ENCODE assay signal across 25 mouse cellular contexts in genomic region chr7:133139689-133140336, GRCm38 (mm10). TPM values are rescaled to one million over a fixed set of nuclear protein-coding genes. Genes with fewer than 3 reads are reported as not detected.
A peak's percentile ranks its signal among the peaks of the same experiment; 100 is the strongest.
DNase-seq lines count a peak whose midpoint lies in the region; ATAC-seq lines count a peak whose summit lies in the region.
"Had no signal": no experiment of that assay in that cellular context is flagged by ENCODE, and none has a peak within 500 bp of the region (broad histone marks: within the 10 kb centered on the region; RNA-seq: fewer than 3 reads in every experiment).

No protein-coding gene starts in this region.

- no peak overlapping the region for H3K4me2 ChIP-seq in neural tube, embryonic 11.5 days (ENCODE audit: low read depth)
- H3K4me2 ChIP-seq in neural tube, embryonic 15.5 days = no peak overlapping the region
- H3K4me2 ChIP-seq in stomach, embryonic 14.5 days (replicated peaks; ENCODE audit: low read depth, low read length) = no peak overlapping the region
- H3K4me2 ChIP-seq in stomach, embryonic 16.5 days (ENCODE audit: low read depth, low read length) = no peak overlapping the region
- H3K4me2 ChIP-seq: embryonic facial prominence, embryonic 13.5 days; embryonic facial prominence, embryonic 15.5 days; forebrain, embryonic 12.5 days had no signal

- no peaks in the 10 kb centered on the region for H3K27me3 ChIP-seq in neural tube, embryonic 11.5 days (ENCODE audit: control insufficient read depth, insufficient read depth, low read length)
- no peaks in the 10 kb centered on the region for H3K27me3 ChIP-seq in neural tube, embryonic 15.5 days (replicated peaks)
- no peaks in the 10 kb centered on the region for H3K27me3 ChIP-seq in stomach, embryonic 14.5 days (ENCODE audit: control insufficient read depth, insufficient read depth, low read length)
- H3K27me3 ChIP-seq in stomach, embryonic 16.5 days (ENCODE audit: control insufficient read depth, insufficient read depth, low read length) = no peaks in the 10 kb centered on the region
- H3K27me3 ChIP-seq: embryonic facial prominence, embryonic 13.5 days; embryonic facial prominence, embryonic 15.5 days; forebrain, embryonic 12.5 days had no signal

- H3K9ac ChIP-seq in neural tube, embryonic 11.5 days (ENCODE audit: low read length) = no peak overlapping the region
- H3K9ac ChIP-seq in neural tube, embryonic 15.5 days (replicated peaks) = no peak overlapping the region
- H3K9ac ChIP-seq in stomach, embryonic 14.5 days (replicated peaks; ENCODE audit: low read depth, low read length) = no peak overlapping the region
- no peak overlapping the region for H3K9ac ChIP-seq in stomach, embryonic 16.5 days (ENCODE audit: low read length)
- H3K9ac ChIP-seq: embryonic facial prominence, embryonic 13.5 days; embryonic facial prominence, embryonic 15.5 days; forebrain, embryonic 12.5 days had no signal

- no peak overlapping the region for H3K27ac ChIP-seq in neural tube, embryonic 11.5 days (ENCODE audit: low read depth, low read length)
- no peak overlapping the region for H3K27ac ChIP-seq in neural tube, embryonic 15.5 days (replicated peaks)
- H3K27ac ChIP-seq in stomach, embryonic 14.5 days (ENCODE audit: low read length) = peak overlapping the region; percentile 15; the same call in 1 of the 2 replicates
- H3K27ac ChIP-seq in stomach, embryonic 16.5 days (ENCODE audit: low read length) = peak overlapping the region; percentile 38; the same call in 1 of the 2 replicates
- H3K27ac ChIP-seq: embryonic facial prominence, embryonic 13.5 days; embryonic facial prominence, embryonic 15.5 days; forebrain, embryonic 10.5 days; forebrain, embryonic 12.5 days had no signal

- no peaks in the 10 kb centered on the region for H3K9me3 ChIP-seq in neural tube, embryonic 11.5 days (ENCODE audit: control insufficient read depth, low read length)
- H3K9me3 ChIP-seq in neural tube, embryonic 15.5 days (replicated peaks) = no peaks in the 10 kb centered on the region
- no peaks in the 10 kb centered on the region for H3K9me3 ChIP-seq in stomach, embryonic 14.5 days (ENCODE audit: control insufficient read depth, low read depth, low read length)
- no peaks in the 10 kb centered on the region for H3K9me3 ChIP-seq in stomach, embryonic 16.5 days (replicated peaks; ENCODE audit: control insufficient read depth, low read length)
- H3K9me3 ChIP-seq: embryonic facial prominence, embryonic 13.5 days; embryonic facial prominence, embryonic 15.5 days; forebrain, embryonic 10.5 days; forebrain, embryonic 12.5 days had no signal

- H3K4me3 ChIP-seq in neural tube, embryonic 11.5 days (ENCODE audit: low read depth, low read length) = no peak overlapping the region
- H3K4me3 ChIP-seq in neural tube, embryonic 15.5 days (replicated peaks) = no peak overlapping the region
- H3K4me3 ChIP-seq in stomach, embryonic 14.5 days (ENCODE audit: low read depth, low read length) = no peak overlapping the region
- no peak overlapping the region for H3K4me3 ChIP-seq in stomach, embryonic 16.5 days (replicated peaks; ENCODE audit: low read length)
- H3K4me3 ChIP-seq: embryonic facial prominence, embryonic 13.5 days; embryonic facial prominence, embryonic 15.5 days; erythroblast, embryonic 14.5 days; forebrain, embryonic 10.5 days; forebrain, embryonic 12.5 days had no signal

- no peaks in the 10 kb centered on the region for H3K4me1 ChIP-seq in neural tube, embryonic 11.5 days (ENCODE audit: control insufficient read depth, insufficient read depth, low read length)
- no peaks in the 10 kb centered on the region for H3K4me1 ChIP-seq in neural tube, embryonic 15.5 days
- no peaks in the 10 kb centered on the region for H3K4me1 ChIP-seq in stomach, embryonic 14.5 days (ENCODE audit: control insufficient read depth, insufficient read depth, low read length)
- no peaks in the 10 kb centered on the region for H3K4me1 ChIP-seq in stomach, embryonic 16.5 days (ENCODE audit: control insufficient read depth, insufficient read depth, low read length)
- H3K4me1 ChIP-seq: embryonic facial prominence, embryonic 13.5 days; embryonic facial prominence, embryonic 15.5 days; forebrain, embryonic 10.5 days; forebrain, embryonic 12.5 days had no signal

- H3K36me3 ChIP-seq in neural tube, embryonic 11.5 days (ENCODE audit: control insufficient read depth, insufficient read depth, low read length) = no peaks in the 10 kb centered on the region
- H3K36me3 ChIP-seq in neural tube, embryonic 15.5 days = no peaks in the 10 kb centered on the region
- no peaks in the 10 kb centered on the region for H3K36me3 ChIP-seq in stomach, embryonic 14.5 days (ENCODE audit: control insufficient read depth, insufficient read depth, low read length)
- no peaks in the 10 kb centered on the region for H3K36me3 ChIP-seq in stomach, embryonic 16.5 days (ENCODE audit: control insufficient read depth, insufficient read depth, low read length)
- H3K36me3 ChIP-seq: embryonic facial prominence, embryonic 13.5 days; embryonic facial prominence, embryonic 15.5 days; forebrain, embryonic 10.5 days; forebrain, embryonic 12.5 days had no signal

- no peak for ATAC-seq in neural tube, embryonic 11.5 days (ENCODE audit: insufficient read depth, low FRiP score, low TSS enrichment)
- no peak for ATAC-seq in neural tube, embryonic 15.5 days (ENCODE audit: low FRiP score)
- ATAC-seq in stomach, embryonic 14.5 days (ENCODE audit: insufficient number of reproducible peaks, insufficient read depth, low FRiP score, low read depth) = no peak
- ATAC-seq in stomach, embryonic 16.5 days (ENCODE audit: insufficient read depth, low FRiP score) = peak; percentile 67; the same call in 1 of the 2 replicates
- ATAC-seq: forebrain, embryonic 14.5 days had no signal

- DNase-seq in neural tube, embryonic 11.5 days (ENCODE audit: low spot score) = peak; percentile 2
- DNase-seq in heart, postnatal 4 days = no peak
- no peak for DNase-seq in left cerebral cortex, adult 11 months (ENCODE audit: low spot score)
- DNase-seq in right cerebral cortex, postnatal 14 days = no peak
- DNase-seq: adrenal gland, adult 2 months; adrenal gland, postnatal 10 days; adrenal gland, postnatal 25 days; cerebellum, adult 11 months; cerebellum, adult 18-20 months; cerebellum, adult 8-10 months; cerebellum, adult 9-11 months; cerebellum, postnatal 14 days; cerebellum, postnatal 36 days; embryo, embryonic 11 days had no signal

- WGBS in neural tube, embryonic 11.5 days = 88% methylated on average over 8 of the region's 8 CpGs
- WGBS in neural tube, embryonic 15.5 days = 80% methylated on average over 8 of the region's 8 CpGs
- 62% methylated on average over 8 of the region's 8 CpGs for WGBS in stomach, embryonic 14.5 days
- 59% methylated on average over 8 of the region's 8 CpGs for WGBS in stomach, embryonic 16.5 days

RNA-seq across cellular contexts. Expression of gene Ctbp2, which starts 15.7 kb away (rescaled TPM):
- polyA plus RNA-seq in neural tube, embryonic 11.5 days (2014; fragmentation: Nextera tagmentation; extraction: Ambion mirVana) = 153 and 167 TPM in 2 replicates
- 50.5 and 52.0 TPM in 2 replicates for polyA plus RNA-seq in neural tube, embryonic 15.5 days (2015; fragmentation: Nextera tagmentation; extraction: Ambion mirVana)
- 117 and 120 TPM in 2 replicates for polyA plus RNA-seq in stomach, embryonic 14.5 days (2014; fragmentation: Nextera tagmentation; extraction: Ambion mirVana)
- polyA plus RNA-seq in stomach, embryonic 16.5 days (2015; fragmentation: Nextera tagmentation; extraction: Ambion mirVana) = 72.6 and 79.3 TPM in 2 replicates
- total RNA-seq in heart, postnatal 4 days (2021) = 10 to 100 TPM; 56.0 to 65.3 TPM

RNA-seq across cellular contexts. Expression of gene Fgfr2, which starts 16.7 kb away (rescaled TPM):
- 81.5 and 86.9 TPM in 2 replicates for polyA plus RNA-seq in neural tube, embryonic 11.5 days (2014; fragmentation: Nextera tagmentation; extraction: Ambion mirVana)
- polyA plus RNA-seq in neural tube, embryonic 15.5 days (2015; fragmentation: Nextera tagmentation; extraction: Ambion mirVana) = 21.2 and 30.5 TPM in 2 replicates
- 165 and 169 TPM in 2 replicates for polyA plus RNA-seq in stomach, embryonic 14.5 days (2014; fragmentation: Nextera tagmentation; extraction: Ambion mirVana)
- 93.4 and 113 TPM in 2 replicates for polyA plus RNA-seq in stomach, embryonic 16.5 days (2015; fragmentation: Nextera tagmentation; extraction: Ambion mirVana)
- 10 to 100 TPM; 10.2 to 10.6 TPM for total RNA-seq in heart, postnatal 4 days (2021)
- total RNA-seq: common myeloid progenitor, adult 5-6 weeks; MEL had no signal
- polyA plus RNA-seq: erythroblast, embryonic 14.5 days had no signal

Comparison
In these comparisons a context has a peak if more than half of its experiments do, and no peak if none do; other contexts are left out.
1. H3K27ac ChIP-seq: peak in stomach, embryonic 14.5 days (single experiment) and stomach, embryonic 16.5 days (single experiment); none in neural tube, embryonic 11.5 days (single experiment) and neural tube, embryonic 15.5 days (single experiment).